Mouse (Mus musculus) gastrocnemius, postnatal 36 days (tissue): ENCODE data around the gene Arhgef17. TPM values are rescaled to one million over a fixed set of nuclear protein-coding genes. Genes with fewer than 3 reads are reported as not detected.

ENCODE experiments used
- DNase-seq, 2 experiments: peaks; one replicate each; pipeline ENCODE4 v3.0.0; 2022
- intact Hi-C: fragments of 180-260 bp; cut with DNase I; formaldehyde crosslinking; loops from one replicate; pipeline ENCODE4 v1.15.1; 2025
- total RNA-seq, 2 experiments: library from RNA; stranded (reverse); gene quantifications; 2 replicates each; pipeline ENCODE4 v1.2.3; 2021

Gene Arhgef17
- total RNA-seq, 2 experiments from 2014 or later = 19.3 to 19.6 TPM

- intact Hi-C loops = loop anchor here (1.0 to 2.0 kb wide), 2 partner anchors 22 to 108 kb away; no protein-coding TSS in a partner anchor
- DNase-seq = peak in 1 of 2 experiments; percentile 40
These were observed 11.1 kb upstream of the Arhgef17 start for GRCm38 (mm10) chr7:100942789-100943615.

GRCm38 (mm10) chr7:100941169-100941568, 9.3 kb upstream of the Arhgef17 start:
- intact Hi-C loops = no loop called here
- DNase-seq = no peak

GRCm38 (mm10) chr7:100938106-100938505, 6.2 kb upstream of the Arhgef17 start:
- intact Hi-C loops = no loop called here
- no peak for DNase-seq

DNA sequence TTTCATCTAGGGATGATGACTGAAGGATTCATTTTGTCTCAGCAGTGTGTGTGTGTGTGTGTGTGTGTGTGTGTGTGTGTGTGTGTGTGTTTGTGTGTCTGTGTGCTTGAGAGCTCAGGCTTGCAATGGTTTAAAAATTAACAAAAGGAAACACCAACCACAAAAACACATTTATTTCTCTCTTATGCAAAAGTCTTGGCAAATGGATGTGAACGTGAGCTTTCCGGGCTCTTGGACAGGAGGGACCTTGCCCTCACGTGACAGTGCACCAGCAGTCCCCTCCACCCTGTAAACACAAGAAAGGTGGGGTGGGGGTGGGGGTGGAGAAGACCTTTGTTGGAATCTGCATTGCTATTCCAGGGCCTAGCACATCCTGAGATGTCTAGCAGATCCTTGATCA, 5.6 kb upstream of the Arhgef17 start:
- no peak for DNase-seq
- intact Hi-C loops = no loop called here

- intact Hi-C loops = no loop called here
- no peak for DNase-seq
These were observed 1.6 kb upstream of the Arhgef17 start for GRCm38 (mm10) chr7:100933520-100933919.

- DNase-seq = peak; percentile 80 to 83
- intact Hi-C loops = loop anchor here (1.0 kb wide), 1 partner anchor 24 kb away; no protein-coding TSS in a partner anchor
These were observed 637 bp upstream of the Arhgef17 start for GRCm38 (mm10) chr7:100932481-100933007.

DNA sequence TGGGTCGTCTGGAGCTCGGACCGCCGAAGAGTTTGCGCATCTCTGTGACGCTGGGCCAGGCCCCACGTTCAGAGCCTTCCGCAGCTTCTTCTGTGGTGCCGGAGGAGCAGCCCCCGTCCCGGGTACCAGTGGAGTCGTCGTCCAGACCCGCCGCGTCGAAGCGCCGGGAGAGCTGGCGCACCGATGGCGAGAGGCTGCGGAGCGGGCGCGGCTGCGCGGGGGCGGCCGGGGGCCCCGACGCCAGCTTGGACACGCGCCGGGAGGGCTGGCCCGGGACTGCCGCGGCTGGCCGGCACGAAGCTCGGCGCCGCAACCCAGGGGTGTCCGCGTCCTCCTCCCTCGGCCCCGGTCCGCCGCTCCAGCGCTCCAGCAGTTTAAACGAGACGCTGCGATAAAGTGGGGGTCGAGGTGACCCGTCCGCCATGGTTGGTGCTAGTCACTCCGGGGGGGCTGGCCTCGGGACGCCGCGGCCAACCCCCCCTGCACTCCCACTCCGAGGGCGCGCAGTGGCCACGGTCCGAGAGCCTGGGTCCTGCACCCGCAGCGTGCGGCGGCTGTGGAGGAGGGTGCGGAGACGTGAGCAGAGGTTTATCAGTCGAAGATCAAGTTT, 486 bp downstream of the Arhgef17 start:
- no peak for DNase-seq
- intact Hi-C loops = no loop called here

DNA sequence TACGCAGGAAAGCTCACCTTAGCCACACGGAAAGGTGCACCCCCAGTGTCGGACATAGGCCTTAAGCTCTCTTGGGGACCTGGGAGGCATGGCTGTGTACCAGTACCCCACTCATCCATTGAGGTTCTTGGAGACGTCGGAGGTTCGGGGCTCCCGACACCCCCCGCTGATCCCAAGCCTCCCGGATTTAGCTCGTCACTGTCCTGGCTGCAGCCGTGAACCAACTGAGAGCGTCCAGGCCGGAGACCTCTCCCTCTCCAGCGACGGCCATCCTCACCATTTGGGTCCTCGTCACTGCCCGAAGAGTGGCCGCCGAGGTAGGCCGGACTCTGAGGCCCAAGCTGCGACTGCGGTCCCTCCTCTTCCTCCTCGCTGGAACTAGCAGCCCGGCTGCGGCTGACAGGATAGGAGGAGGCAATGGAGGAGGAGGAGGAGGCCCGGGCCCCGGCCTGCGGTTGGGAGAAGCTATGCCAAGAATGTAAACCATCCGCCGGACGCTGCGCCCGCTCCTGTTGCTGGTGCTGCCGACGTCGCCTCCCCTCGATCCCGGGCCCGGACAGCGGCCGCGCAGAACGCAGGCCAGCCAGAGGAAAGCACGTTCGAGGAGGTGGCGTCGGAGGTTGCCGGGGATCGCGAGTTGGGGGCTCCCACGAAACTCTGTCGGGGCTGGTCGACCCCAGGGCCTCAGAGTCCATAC, 1.1 kb downstream of the Arhgef17 start:
- no peak for DNase-seq
- intact Hi-C loops = no loop called here

GRCm38 (mm10) chr7:100929639-100930303, 2.1 kb downstream of the Arhgef17 start:
- intact Hi-C loops = no loop called here
- no peak for DNase-seq

- DNase-seq = no peak
- intact Hi-C loops = no loop called here
These were observed 3.5 kb downstream of the Arhgef17 start for GRCm38 (mm10) chr7:100928456-100928855.

DNA sequence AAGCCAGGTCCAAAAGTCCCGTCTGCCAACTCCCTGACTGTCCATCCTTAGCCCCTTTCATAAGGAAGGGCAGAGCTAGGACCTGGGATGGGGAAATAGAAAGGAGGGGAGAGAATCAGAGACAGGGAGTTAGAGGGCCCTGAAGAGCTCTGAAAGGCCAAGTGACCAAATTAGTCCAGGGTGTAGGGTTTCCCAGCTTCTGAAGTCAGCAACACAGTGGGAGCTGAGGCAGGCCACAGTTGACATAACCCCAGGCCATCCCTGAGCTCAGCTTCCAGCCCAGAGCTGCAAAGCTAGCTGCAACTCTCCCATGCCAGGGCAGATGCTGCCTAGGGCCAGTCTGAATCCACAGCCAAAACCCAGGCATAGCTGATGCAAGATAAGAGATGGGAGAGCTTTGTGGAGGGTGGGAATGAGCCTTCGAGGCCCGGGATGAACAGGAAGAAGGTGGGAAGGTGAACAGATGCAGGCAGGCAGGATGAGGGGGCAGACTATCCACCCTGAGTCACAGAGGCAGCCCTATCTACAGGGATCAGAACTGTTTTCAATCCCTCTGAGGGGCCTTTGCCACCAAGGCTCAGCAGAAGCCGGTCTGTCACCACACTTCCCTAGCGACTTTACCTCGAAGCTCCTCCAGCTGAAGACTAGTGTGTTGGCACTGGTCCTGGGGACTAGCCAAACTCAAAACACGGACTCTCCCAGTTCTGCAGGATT, 4.5 kb downstream of the Arhgef17 start:
- intact Hi-C loops = no loop called here
- DNase-seq = no peak

DNA sequence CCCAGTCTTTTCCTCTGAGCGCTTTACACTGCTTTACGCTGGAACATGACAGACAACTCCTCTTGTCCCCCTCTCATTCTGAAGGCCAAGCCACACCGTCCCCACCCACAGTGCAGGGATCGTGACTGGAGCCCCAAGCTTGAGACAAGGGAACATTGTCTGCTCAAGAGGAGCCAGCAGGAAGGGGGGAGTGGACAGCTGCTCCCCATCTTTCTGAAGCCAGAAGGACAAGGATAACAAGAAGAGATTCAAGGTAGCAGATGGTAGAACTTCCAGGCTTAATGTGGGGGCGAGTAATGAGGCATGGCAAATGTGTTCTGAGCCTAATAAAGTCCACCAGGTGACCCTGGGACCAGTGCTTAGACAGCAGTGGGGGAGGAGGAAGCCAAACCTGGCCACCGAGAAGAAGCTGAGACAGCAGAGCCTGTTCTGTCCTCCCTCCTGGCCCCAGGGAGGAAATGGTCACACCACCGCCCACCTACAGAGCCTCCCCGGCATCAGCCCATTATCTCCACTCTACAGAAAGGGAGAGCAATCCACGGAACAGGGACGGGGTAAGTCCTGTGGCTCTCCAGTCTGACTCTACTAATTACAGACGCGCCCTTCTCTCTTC, 5.5 kb downstream of the Arhgef17 start:
- DNase-seq = no peak
- intact Hi-C loops = no loop called here

GRCm38 (mm10) chr7:100924674-100925445, 7.0 kb downstream of the Arhgef17 start:
- intact Hi-C loops = no loop called here
- no peak for DNase-seq

GRCm38 (mm10) chr7:100924200-100924599, 7.7 kb downstream of the Arhgef17 start:
- intact Hi-C loops = no loop called here
- no peak for DNase-seq

GRCm38 (mm10) chr7:100922907-100923306, 9.0 kb downstream of the Arhgef17 start:
- intact Hi-C loops = no loop called here
- no peak for DNase-seq

DNA sequence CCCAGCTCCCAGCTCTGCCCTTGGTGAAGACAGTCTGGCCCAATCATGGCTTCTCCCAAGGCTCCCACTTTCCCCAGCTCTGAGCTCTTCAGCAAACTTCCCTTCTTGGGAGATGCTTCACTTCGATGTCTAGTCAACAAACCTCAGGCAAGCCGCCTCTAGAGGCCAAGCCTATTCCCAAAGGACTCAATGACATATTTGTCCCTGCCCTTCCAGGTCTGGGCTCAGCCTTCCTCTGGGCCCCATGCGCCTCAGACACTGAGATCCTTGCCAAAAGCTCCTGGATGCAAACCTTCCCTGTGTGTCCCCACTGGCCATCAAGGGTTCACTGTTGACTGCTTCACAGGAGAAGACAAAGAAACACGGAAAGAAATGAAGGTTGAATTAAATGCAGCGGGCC, 10.6 kb downstream of the Arhgef17 start:
- no peak for DNase-seq
- intact Hi-C loops = no loop called here

DNA sequence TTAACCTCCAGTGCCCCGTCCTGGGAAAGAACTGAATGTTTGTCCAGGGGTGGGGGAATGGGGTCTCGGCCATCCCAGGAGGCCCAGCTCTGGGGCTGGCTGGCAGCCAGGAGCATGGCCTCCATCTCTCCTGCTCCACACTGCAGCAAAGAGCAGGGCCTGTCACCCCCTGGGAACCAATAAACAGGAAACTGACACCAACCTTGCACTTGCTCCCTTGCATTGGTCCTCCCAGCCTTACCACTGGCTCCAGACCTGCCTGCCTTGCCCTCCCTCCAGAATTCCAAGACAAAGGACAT, 12.1 kb downstream of the Arhgef17 start:
- intact Hi-C loops = no loop called here
- DNase-seq = no peak

DNA sequence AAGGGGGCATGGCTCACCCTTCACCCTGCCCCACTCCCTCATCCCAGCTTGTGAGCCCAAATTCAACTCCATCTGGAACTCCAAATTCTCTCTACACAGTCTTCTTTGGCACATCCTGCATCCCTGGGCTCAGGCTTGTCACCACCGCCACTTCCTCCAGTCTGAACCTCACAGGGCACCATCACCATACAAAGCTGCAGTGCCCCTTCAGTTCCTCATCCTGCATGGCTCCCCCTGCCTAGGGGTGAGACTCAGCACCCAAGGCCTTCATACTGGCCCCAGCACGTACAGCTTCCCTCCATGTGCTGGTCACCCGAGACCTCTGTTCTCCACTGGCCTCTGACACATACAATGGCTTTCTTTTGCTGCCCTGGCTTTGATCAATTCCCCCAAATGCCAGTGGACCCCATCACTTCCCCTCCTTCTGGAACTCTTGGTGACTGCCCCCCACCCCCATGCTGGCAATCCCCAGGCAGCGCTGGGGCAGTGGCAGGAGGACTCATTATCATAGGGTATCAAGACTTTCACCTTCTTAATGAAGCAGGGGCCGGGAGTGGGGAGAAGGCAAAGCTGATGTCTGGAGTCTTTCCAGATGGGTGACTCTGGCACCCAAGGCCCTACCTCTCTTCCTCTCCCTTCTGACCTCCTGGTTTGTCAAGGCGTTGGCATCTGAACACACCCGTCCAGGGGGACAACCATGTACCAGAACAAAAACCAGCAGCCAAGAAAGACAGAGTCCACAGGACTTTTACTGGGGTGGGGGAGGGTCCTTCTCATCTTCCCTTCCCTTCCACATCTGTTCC, 12.7 kb downstream of the Arhgef17 start:
- intact Hi-C loops = no loop called here
- DNase-seq = no peak
